Comparison of ENCODE assay signal across 15 mouse cellular contexts in the genomic region with DNA sequence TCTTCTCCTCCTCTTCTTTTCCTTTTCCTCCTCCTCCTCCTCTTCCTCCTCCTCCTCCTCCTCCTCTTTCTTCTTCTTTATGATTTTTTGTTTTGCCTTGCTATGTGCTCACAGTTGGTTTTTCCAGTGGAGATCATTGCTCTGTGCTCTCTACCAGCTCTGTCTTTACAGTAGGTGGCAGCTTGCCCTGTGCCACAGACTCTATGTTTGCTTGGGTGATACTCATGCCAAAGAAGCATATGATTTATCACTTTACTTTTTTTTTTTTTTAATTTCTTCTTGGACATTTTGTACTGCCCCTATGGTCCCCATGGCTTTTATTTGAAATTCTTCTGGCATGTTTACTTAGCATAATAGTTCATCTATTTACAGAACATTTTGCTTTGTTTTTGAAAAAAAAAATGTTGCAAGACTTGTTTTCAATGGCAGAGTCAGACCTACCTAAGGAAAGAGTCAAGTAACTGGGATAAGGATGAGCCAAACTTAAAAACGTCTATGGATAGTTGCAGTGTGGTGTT.
"Had no signal": no experiment of that assay in that cellular context is flagged by ENCODE, and none has a peak within 500 bp of the region (broad histone marks: within the 10 kb centered on the region; RNA-seq: fewer than 3 reads in every experiment).

No protein-coding gene starts in this region.

- H3K9me3 ChIP-seq: liver, embryonic 12.5 days; midbrain, embryonic 13.5 days; midbrain, embryonic 15.5 days; neural tube, embryonic 12.5 days; stomach, embryonic 15.5 days had no signal

- H3K4me3 ChIP-seq: liver, embryonic 12.5 days; megakaryocyte, embryonic 14.5 days; midbrain, embryonic 13.5 days; midbrain, embryonic 15.5 days; neural tube, embryonic 12.5 days; stomach, embryonic 15.5 days had no signal

- H3K4me2 ChIP-seq: liver, embryonic 12.5 days; lung, embryonic 14.5 days; midbrain, embryonic 11.5 days; midbrain, embryonic 13.5 days; midbrain, embryonic 15.5 days; neural tube, embryonic 12.5 days; stomach, embryonic 15.5 days had no signal

- H3K27ac ChIP-seq: liver, embryonic 12.5 days; liver, embryonic 14.5 days; macrophage; midbrain, embryonic 13.5 days; midbrain, embryonic 15.5 days; neural tube, embryonic 12.5 days; stomach, embryonic 15.5 days; stomach, postnatal 0 days had no signal

- H3K4me1 ChIP-seq: liver, embryonic 12.5 days; megakaryocyte, embryonic 14.5 days; midbrain, embryonic 13.5 days; midbrain, embryonic 15.5 days; neural tube, embryonic 12.5 days had no signal

- H3K27me3 ChIP-seq: liver, embryonic 12.5 days; megakaryocyte, embryonic 14.5 days; midbrain, embryonic 13.5 days; midbrain, embryonic 15.5 days; neural tube, embryonic 12.5 days; stomach, embryonic 15.5 days had no signal

- H3K36me3 ChIP-seq: midbrain, embryonic 13.5 days; midbrain, embryonic 15.5 days; neural tube, embryonic 12.5 days had no signal

- H3K9ac ChIP-seq: liver, embryonic 12.5 days; liver, embryonic 14.5 days; lung, embryonic 14.5 days; midbrain, embryonic 13.5 days; midbrain, embryonic 15.5 days; neural tube, embryonic 12.5 days; stomach, embryonic 15.5 days had no signal

- ATAC-seq: liver, embryonic 12.5 days; midbrain, embryonic 13.5 days; midbrain, embryonic 15.5 days had no signal

- DNase-seq: lung, embryonic 14.5 days; right cerebral cortex, postnatal 14 days; thymus, adult 2 months; thymus, postnatal 25 days; thymus, postnatal 4 days had no signal
